Comparison of ENCODE assay signal across 24 mouse cellular contexts in the genomic region with DNA sequence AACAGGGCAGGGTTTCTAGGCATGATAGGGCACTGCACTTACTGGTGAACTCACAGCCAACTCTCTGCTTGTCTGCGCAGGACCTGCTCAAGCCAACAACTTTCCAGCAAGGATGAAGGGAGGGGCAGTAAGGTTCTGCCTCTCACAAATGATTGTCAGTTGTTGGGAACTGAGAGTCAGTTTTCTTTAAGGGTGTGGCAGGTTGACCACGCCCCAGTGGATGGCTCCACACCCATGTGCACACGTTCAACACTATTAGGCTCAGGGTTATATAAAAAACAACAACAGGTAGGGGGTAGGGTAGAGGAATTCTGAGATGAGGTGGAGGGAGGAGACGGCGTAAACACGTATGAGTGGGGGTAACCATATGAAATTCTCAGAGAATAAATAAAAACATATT.
DNase-seq lines count a peak whose midpoint lies in the region; ATAC-seq lines count a peak whose summit lies in the region.
"Had no signal": no experiment of that assay in that cellular context is flagged by ENCODE, and none has a peak within 500 bp of the region (broad histone marks: within the 10 kb centered on the region; RNA-seq: fewer than 3 reads in every experiment).

No protein-coding gene starts in this region.

- H3K27me3 ChIP-seq in heart, embryonic 10.5 days (ENCODE audit: insufficient read depth, poor library complexity, severe bottlenecking) = no peaks in the 10 kb centered on the region
- no peaks in the 10 kb centered on the region for H3K27me3 ChIP-seq in liver, embryonic 11.5 days (replicated peaks; ENCODE audit: control insufficient read depth, insufficient read depth, low read length)
- no peaks in the 10 kb centered on the region for H3K27me3 ChIP-seq in liver, embryonic 15.5 days
- H3K27me3 ChIP-seq: embryonic facial prominence, embryonic 12.5 days; forebrain, embryonic 15.5 days; heart, embryonic 15.5 days; hindbrain, embryonic 15.5 days had no signal

- DNase-seq in heart, adult 11 months = peak; percentile 74
- no peak for DNase-seq in heart, embryonic 10.5 days (ENCODE audit: low spot score)
- DNase-seq in liver, embryonic 11.5 days (ENCODE audit: low spot score) = no peak
- DNase-seq in gastrocnemius, adult 8-10 months (ENCODE audit: low spot score in 2 of 2) = no peak
- DNase-seq in frontal cortex, postnatal 14 days (ENCODE audit: low spot score in 2 of 2) = no peak
- no peak for DNase-seq in lung, postnatal 14 days
- DNase-seq: adrenal gland, adult 8-10 months; adrenal gland, postnatal 36 days; B cell, adult 2 months; cerebellum, adult 8-10 months; cerebellum, postnatal 14 days; gastrocnemius, adult 2 months; gastrocnemius, postnatal 36 days; heart, adult 18-20 months; heart, postnatal 14 days had no signal

- no peak overlapping the region for H3K27ac ChIP-seq in heart, embryonic 10.5 days
- no peak overlapping the region for H3K27ac ChIP-seq in liver, embryonic 11.5 days (ENCODE audit: low read depth, low read length)
- no peak overlapping the region for H3K27ac ChIP-seq in liver, embryonic 15.5 days (replicated peaks)
- H3K27ac ChIP-seq: embryonic facial prominence, embryonic 12.5 days; forebrain, embryonic 15.5 days; gastrocnemius, adult 2 months; heart, embryonic 15.5 days; hindbrain, embryonic 15.5 days had no signal

- WGBS in heart, embryonic 10.5 days = 85% methylated on average over 6 of the region's 6 CpGs
- WGBS in liver, embryonic 11.5 days = 73% methylated on average over 6 of the region's 6 CpGs
- 43% methylated on average over 6 of the region's 6 CpGs for WGBS in liver, embryonic 15.5 days (ENCODE audit: insufficient replicate concordance)

- ATAC-seq in liver, embryonic 11.5 days (replicated peaks; ENCODE audit: low FRiP score) = peak; percentile 79
- peak; percentile 70 for ATAC-seq in liver, embryonic 15.5 days (ENCODE audit: insufficient read depth)
- peak; percentile 60 for ATAC-seq in megakaryocyte-erythroid progenitor cell, adult 5-6 weeks (replicated peaks; ENCODE audit: low FRiP score, low TSS enrichment, poor library complexity, severe bottlenecking)
- ATAC-seq: CD4-positive, CD25-positive, alpha-beta regulatory T cell, adult 4 months; forebrain, embryonic 15.5 days; Patski had no signal

- no peaks in the 10 kb centered on the region for H3K9me3 ChIP-seq in heart, embryonic 10.5 days
- H3K9me3 ChIP-seq in liver, embryonic 11.5 days (ENCODE audit: control insufficient read depth, low read length) = no peaks in the 10 kb centered on the region
- H3K9me3 ChIP-seq in liver, embryonic 15.5 days (replicated peaks) = no peaks in the 10 kb centered on the region
- H3K9me3 ChIP-seq: embryonic facial prominence, embryonic 12.5 days; forebrain, embryonic 15.5 days; heart, embryonic 15.5 days; hindbrain, embryonic 15.5 days had no signal

- no peaks in the 10 kb centered on the region for H3K36me3 ChIP-seq in heart, embryonic 10.5 days
- no peaks in the 10 kb centered on the region for H3K36me3 ChIP-seq in liver, embryonic 11.5 days (ENCODE audit: control insufficient read depth, insufficient read depth, low read length)
- no peaks in the 10 kb centered on the region for H3K36me3 ChIP-seq in liver, embryonic 15.5 days (replicated peaks)
- H3K36me3 ChIP-seq: embryonic facial prominence, embryonic 12.5 days; forebrain, embryonic 15.5 days; heart, embryonic 15.5 days; hindbrain, embryonic 15.5 days had no signal

- no peak overlapping the region for H3K9ac ChIP-seq in liver, embryonic 11.5 days (ENCODE audit: low read depth, low read length)
- H3K9ac ChIP-seq in liver, embryonic 15.5 days = no peak overlapping the region
- H3K9ac ChIP-seq: embryonic facial prominence, embryonic 12.5 days; forebrain, embryonic 15.5 days; heart, embryonic 15.5 days; hindbrain, embryonic 15.5 days had no signal

- peaks cover 3% of the 10 kb centered on the region; the same call in 1 of the 2 replicates for H3K4me1 ChIP-seq in heart, embryonic 10.5 days
- H3K4me1 ChIP-seq in liver, embryonic 11.5 days (replicated peaks; ENCODE audit: control insufficient read depth, insufficient read depth, low read length) = peaks cover 6% of the 10 kb centered on the region; the same call in 1 of the 2 replicates
- peaks cover 29% of the 10 kb centered on the region for H3K4me1 ChIP-seq in liver, embryonic 15.5 days (replicated peaks)
- H3K4me1 ChIP-seq: embryonic facial prominence, embryonic 12.5 days; forebrain, embryonic 15.5 days; heart, embryonic 15.5 days; hindbrain, embryonic 15.5 days had no signal

- H3K4me2 ChIP-seq in liver, embryonic 11.5 days = peak overlapping the region; percentile 2; the same call in 1 of the 2 replicates
- H3K4me2 ChIP-seq in liver, embryonic 15.5 days = peak overlapping the region; percentile 5; the same call in 1 of the 2 replicates
- H3K4me2 ChIP-seq: embryonic facial prominence, embryonic 12.5 days; forebrain, embryonic 15.5 days; heart, embryonic 11.5 days; heart, embryonic 15.5 days; hindbrain, embryonic 15.5 days had no signal

- no peak overlapping the region for H3K4me3 ChIP-seq in heart, embryonic 10.5 days
- H3K4me3 ChIP-seq in liver, embryonic 11.5 days (ENCODE audit: low read depth, low read length) = no peak overlapping the region
- H3K4me3 ChIP-seq in liver, embryonic 15.5 days (replicated peaks) = no peak overlapping the region
- H3K4me3 ChIP-seq: embryonic facial prominence, embryonic 12.5 days; forebrain, embryonic 15.5 days; gastrocnemius, adult 2 months; heart, embryonic 15.5 days; hindbrain, embryonic 15.5 days had no signal
